Mouse (Mus musculus) adrenal gland, postnatal 10 days (tissue): ENCODE measurements around the gene Smco4. TPM values are rescaled to one million over a fixed set of nuclear protein-coding genes. Genes with fewer than 3 reads are reported as not detected.
"Not testable (repeated sequence)": the region's sequence is repeated elsewhere in the genome, so short reads cannot be mapped to it uniquely, and the experiment has no call there.

Source experiments
- DNase-seq: peaks from one replicate; pipeline ENCODE4 v3.0.0; 2021; ENCODE audit warnings: mixed read lengths
- long read RNA-seq, 2 experiments: library from polyadenylated mRNA; stranded (forward); transcript quantifications; one replicate each; pipeline ENCODE4 v2.0.0; 2021
- total RNA-seq, 2 experiments: library from RNA; stranded (reverse); gene quantifications; 2 replicates each; pipeline ENCODE4 v1.2.3; 2021

The Smco4 gene
- total RNA-seq, result 10 to 100 TPM; 35.0 to 39.0 TPM
- long read RNA-seq, experiment 1, partial matches to known transcripts, result 1 of 2 reads
- long read RNA-seq, experiment 1, other reads (novel, unspliced or antisense), result 1 of 2 reads
- long read RNA-seq, experiment 2, result 0 reads

DNA sequence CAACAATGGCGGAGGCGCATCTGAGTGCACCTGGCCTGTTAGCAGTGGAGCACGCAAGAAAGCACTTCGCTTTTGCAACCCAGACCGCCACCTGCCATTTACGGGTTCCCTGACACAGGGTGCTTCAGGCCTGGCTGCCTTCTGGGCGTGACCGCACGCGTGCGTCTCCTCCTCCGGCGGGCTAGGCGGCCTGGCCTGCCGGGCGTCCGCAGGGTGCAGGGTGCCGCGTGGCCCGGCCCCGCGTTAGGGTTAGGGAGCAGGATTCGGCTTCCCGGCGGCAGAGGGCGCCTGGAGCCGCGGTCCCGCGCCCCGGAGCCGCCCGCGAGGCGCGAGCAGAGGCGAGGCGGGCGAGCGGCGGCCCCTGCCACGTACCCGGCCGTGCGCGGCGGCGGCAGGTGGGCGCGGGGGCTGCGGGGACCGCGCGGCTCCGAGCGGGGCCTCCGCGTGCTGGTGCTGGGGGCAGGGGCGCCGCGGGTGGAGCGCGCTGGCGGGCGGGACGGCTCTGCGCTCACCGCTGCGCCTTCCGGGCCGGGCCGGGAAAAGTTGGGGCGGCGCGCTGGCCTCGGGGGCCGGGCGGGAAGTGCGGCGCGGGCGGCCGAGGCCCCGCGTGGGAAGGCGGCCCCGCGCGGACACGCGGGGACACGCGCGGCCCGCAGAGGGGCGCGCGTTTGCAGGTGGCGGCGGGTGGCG lies at the start of gene Smco4:
Gene Smco4, plus strand, starts transcription at position 198 of the 690 bp plus-strand sequence.
- peak; percentile 90 for DNase-seq

DNA sequence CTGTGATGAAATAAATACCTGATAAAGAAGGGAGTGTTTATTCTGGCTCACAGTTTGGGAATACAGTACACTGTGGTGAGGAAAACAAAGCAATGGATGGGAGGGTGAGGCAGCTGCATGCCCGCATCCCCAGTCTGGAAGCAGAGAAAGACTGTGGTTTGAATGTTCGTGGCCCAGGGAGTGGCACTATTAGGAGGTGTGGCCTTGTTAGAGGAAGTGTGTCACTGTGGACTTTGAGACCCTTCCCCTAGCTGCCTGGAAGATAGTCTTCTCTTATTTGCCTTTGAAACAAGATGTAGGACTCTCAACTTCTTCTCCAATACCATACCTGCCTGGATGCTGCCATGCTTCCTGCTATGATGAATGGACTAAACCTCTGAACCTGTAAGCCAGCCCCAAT lies 45.8 kb upstream of the Smco4 start:
- DNase-seq, result no peak

DNA sequence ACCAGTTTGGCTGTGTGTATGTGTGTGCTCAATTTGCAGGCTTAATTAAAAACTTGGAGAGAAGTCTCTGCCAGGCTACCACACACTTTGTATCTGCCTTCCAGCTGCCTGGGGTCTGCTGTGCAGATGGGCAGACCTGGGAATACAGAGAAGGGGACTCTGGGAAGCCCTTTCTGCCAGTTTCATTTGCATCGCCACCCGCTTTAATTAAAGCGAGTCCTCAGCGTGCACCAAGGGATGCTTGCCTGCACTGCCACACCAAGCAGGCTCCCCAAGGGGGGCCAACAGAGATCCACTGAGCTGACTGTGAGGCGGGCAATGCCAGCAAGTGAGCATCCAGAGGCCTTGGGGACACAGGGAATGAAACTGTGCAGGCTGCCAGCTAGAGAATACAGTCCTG lies 42.3 kb upstream of the Smco4 start:
- no peak for DNase-seq

DNA sequence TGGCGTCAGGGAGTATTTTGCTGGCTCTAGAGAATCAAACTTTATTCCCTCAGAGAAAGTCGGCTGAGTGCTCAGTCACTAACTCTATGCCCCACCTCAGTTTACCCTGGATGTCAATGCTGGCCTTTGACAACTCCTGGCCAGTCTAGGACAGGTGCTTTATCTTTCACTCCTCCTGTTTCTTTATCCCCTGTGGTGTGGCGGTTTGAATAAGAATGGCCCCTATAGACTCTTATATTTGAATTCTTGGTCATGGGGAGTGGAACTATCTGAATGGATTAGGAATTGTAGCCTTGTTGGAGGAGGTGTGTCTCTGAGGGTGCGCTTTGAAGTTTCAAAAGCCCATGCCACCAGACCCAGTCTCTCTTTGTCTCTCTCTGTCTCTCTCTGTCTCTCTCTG lies 21.0 kb upstream of the Smco4 start:
- no peak for DNase-seq

DNA sequence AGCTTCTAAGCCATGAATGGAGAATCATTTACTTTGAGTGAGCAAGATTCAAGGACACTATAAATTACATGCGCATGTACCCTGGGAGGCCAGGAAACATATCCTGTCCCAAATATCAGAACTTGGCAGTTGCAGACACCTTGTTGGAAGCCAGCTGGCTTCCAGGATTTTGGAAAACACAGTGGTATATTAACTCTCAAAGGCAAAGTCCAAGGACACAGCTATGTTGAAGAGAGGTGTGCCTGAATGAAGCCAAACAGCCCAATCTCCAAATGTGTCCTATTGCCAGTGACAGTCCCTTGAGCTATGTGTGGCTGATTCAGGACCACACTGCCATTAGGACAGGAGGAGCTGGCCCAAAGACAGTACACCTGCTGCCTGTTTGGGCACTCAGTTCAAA lies 20.0 kb upstream of the Smco4 start:
- peak; percentile 38 for DNase-seq

DNA sequence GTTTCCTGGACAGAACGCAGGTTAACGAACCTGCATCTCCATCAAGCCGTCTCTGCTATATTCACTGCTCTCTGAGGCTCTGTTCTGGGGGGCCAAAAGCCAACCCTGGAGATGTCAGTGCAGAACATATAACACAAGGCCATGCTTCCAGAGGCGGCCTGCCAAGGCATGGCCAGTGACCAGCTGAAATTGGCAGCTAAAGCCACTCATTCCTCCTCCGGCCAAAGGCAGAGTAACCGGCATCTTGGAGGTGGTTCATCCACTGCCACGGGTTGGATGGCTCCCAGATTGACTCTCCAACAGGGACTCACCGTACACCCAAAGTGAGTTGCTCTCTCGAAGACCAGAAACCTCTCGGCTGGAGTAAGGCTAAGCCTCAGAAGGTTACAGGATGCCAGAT lies 15.7 kb upstream of the Smco4 start:
- peak; percentile 70 for DNase-seq

DNA sequence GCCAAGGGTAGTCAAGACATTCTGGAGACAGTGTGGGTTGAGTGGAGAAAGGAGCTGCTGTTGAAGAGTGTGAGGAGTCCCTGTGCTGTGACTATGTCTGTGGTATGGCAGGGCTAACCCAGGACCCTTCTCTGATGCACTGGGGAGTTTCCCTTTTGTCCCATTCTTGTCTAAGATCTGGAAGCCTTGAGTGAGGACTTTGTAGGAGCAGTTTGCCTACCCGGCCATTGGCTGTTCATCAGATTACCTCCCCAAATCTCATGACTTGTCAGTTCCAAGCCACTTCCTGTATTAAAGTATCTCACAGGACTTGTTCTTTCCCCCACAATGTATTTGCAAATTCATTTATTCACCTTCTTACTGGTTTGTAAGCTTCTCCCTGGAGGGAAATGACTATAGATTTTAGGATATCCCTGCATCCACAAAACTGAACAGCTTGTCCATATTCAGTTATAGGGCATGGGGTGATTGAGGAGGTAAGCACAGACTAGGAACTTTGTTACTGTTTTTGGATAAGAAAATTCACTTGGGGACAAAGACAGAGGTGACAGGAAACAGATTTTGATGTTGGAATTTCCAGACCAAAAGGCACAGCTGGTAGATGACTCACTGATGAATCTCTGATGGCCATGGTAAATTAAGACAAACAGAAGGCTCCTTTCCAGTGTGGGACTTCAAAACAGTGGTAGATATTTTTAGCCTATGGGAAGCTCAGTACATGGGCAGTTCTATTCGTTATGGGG lies 5.4 kb upstream of the Smco4 start:
- DNase-seq, result no peak

DNA sequence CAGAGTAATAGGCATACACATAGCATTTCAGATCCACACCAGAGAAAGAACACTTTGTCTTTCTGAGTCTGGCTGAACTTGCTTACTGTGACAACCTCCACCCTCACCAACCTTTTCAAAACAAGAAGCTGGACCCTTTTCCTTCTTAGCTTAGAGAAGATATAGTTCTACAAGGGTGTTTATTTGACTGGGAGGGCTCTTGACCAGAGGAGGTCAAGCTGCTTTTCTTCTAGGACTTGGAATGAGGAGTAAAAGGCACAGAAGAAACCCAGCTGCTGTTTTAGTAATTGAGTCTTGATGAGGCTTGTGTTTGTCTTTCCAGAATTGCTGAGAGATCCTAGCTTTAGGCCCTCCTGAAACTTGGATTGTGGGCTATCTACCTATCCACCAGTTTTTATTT lies 3.9 kb upstream of the Smco4 start:
- DNase-seq, result no peak

DNA sequence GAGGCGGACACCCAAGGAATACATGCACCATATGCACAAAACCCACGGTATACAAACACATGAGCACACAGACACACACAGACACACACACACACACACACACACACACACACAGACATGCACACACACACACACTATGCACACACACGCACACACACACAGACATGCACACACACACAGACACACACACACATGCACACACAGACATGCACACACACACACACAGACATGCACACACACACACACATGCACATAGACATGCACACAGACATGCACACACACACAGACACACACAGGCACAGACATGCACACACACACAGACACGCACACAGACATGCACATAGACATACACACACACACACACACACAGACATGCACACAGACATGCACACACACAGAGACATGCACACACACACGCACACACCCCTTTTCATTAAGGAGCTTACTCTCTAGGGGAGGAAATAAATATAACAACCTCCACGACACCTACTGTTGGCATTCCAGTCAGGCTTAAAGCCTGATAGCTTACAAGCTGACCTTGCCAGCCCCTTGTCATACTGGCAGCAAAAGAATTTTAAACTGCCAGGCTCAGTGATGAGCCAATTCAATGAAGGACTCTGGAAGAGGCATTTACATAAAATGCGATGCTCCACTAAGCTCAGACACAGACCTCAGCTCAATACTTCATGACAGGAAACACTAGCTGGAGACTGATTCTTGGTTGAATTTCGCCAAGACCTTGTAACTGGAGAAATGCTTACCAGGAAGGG lies 2.7 kb upstream of the Smco4 start:
- DNase-seq, result no peak

DNA sequence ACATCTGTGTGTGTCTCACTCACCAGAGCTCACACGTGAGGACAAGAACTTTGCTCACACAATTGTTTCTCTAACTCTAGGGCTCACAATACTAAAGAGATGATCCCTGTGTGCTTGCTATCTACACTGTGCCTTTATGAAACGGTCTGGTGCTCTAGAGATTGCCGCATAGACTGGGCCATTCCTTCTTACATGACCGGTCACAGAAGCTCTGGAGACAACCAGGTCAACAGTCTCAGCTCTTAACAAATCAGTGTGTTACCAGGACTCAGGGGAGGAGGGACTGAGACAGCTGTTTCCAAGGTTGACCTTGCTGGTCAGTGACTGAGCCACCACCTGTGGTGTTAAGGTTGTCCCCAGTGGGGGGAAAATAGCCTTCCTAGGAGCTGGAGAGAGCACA lies 1.5 kb upstream of the Smco4 start:
- no peak for DNase-seq

DNA sequence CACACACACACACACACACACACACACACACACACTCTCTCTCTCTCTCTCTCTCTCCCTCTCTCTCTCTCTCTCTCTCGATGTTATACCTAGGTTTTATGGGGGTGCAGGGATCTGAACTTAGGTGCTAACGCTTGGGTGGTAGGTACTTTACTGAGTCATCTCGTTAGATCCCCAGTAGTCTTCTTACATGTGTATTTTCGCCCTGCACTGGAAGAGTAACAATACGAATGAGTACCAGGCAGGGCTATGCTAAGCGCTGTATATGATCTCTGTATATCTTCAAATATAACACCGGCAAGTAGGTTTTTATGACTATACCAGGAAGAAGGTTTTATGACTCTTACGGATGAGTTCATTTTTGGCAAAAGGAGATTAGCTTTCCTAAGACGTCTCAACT lies 831 bp upstream of the Smco4 start:
- DNase-seq, result no peak

DNA sequence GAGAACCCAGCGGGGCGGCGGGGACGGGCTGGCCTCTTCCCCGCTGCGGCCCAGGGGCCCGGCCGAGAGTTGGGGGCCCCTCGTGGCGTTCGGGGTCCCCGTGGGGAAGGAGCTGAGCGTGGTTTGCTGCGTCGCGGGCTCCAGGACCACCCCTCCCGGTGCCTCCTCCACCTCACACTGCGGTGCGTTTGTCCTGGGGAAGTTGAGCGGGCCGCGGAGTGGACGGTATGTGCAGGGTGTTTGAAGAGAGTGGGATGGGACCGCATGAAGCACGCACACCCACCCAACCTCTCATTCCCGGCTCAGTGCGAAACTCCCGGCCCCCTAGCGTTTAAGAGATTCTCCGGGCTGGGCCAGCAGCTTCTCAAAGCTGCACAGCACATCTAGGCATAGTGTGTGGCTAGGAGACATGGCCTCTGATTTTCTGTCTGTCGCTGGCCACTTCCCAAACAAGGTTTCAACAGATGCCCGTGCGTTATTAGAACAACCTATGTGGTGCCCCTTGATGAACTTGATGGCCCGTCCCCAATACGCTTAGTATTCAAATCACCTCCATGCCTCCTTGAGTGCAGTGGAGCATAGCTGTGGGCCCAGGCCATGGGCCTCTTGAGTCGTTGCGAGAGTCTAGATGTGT lies 810 bp downstream of the Smco4 start:
- DNase-seq, result peak; percentile 81

DNA sequence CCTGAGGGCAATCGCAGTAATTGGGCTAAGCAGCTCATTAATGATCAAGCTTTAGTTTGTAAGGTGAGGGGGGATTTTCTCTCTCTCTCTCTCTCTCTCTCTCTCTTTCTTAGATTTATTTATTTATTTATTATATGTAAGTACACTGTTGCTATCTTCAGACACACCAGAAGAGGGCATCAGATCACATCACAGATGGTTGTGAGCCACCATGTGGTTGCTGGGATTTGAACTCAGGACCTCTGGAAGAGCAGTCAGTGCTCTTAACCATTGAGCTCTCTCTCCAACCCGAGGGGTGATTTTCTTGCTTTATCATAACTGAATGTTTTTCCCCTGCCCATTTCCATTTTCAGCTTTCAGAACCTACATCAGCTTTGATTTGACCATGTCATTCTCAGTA lies 2.0 kb downstream of the Smco4 start:
- not testable (repeated sequence) for DNase-seq

DNA sequence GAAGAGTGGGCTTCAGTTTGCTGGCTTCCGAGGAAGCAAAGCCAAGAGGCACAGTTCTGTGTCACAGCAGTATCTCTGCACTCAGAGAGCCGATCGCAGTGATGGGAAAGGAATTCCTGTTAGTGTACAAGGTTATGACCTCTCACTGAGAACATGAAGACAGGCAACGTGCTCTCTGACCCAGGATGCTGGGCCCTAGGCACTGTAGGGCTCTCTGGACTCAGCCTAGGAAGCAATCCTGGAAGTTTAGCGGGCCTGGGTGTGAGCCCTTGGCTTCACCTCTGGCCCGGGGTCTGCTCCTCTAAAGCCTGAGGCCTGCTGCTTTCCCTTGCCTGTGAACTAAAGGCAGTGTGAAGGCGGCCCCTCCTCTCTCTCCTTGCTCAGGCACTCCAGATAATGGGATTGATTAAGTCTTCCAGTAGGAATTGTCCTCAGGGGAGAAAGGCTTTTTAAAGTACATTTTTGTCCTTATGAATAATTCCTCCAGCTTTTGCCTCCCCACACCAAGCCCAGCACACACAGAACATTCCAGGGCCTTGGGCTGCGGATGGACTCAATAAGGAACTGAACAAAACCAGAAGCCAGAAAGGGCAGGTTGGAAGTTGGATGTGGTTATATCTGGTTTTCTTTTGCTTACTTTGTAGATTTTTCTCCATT lies 2.8 kb downstream of the Smco4 start:
- DNase-seq, result no peak

DNA sequence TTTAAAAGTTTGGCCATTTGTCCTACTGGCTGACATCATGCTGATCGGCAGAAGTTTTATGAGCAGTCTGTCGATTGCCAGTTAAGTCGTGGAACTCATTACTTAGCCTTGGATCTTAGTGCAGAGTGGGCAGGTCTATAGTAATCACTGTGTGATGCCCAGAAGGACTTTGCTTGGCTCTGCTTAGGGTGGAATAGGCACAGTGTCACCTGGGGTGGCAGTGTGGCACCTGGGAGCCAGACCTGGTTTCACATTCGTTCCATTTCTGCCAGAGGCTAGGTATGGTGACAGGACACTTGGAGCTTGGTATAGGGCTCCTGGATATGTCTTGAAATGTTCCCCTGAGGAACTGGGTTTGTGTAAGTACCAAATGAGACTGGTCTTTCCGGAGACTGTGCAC lies 6.8 kb downstream of the Smco4 start:
- no peak for DNase-seq

DNA sequence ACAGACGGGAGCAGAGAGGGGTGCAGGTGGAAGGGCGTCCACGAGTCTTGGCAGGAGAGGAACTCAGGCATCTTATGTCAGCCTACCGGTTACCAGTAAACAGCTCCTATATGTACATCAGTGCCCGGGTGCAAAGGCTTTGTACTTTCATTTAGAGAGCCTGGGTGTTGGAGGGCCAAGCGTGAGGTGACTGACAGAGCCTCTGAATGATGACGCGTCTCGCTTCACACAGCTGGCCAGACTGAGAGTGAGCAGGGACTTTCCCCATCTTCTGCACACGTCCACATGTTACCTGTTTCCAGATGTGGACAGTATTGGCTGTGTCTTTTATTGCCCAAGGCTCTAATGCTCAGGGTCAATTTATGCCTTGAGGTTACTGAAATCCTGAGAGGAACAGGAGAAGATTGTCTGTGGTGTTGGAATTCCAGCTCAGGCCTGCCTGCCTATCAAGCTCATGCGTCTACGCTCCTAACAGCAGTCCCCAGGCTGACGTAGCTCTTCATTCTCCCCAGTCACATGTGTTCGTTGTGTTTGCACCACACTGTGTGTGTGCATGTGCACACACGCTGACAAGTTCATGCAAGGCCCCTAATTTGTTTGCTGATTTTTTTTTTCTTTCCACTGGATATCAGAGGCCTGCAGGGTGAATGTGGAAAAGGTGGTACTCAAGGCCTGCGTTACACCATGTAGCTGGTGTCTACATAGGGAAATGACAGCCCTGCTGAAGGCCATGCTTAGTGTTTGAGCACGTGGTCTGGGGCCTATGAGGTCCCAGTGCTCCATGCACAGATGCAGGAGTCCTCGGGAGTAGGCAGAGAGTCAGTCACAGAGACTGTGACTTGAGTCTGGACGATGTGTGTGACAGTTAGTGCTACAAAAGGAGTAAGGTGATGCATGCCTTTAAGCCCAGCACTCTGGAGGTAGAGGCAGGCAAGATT lies 8.4 kb downstream of the Smco4 start:
- no peak for DNase-seq

DNA sequence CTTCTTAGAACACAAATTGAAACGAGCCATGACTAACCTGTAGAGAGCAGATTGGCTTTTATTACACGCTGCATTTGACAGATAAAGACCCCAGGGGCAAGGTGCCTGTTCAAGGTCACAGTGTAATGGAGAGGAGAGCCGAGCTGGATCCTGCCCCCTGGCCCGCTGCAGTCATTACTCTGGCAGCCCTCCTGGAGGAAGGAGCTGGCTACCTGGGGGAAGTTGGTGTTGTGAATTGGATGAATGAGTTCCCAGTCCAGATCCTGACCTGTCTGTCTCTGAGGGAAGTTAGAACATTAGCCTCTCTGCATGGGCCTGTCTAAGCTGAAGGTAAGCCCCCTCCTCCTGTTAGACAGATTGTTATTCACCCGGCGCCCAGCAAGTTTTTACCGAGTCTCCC lies 9.2 kb downstream of the Smco4 start:
- no peak for DNase-seq

DNA sequence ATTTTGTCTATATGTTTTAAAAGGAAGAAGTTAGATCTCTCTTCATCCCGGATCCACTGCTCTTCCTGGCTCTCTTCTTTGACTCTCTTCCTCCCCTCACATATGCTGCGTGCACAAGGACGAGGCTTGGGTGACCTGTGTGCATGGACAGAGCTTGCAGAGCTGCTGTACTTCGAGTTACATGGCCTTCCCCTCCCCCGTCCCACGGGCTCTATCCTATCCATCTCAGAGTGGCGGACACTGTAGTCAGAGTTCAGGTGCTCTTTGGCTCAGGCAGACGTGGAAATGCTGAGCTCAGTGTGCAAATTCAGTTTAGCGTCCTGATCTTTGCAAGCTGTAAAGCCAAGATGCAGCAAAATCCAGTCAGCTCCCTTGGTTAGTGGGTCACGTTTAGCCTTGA lies 10.1 kb downstream of the Smco4 start:
- DNase-seq, result peak; percentile 51

DNA sequence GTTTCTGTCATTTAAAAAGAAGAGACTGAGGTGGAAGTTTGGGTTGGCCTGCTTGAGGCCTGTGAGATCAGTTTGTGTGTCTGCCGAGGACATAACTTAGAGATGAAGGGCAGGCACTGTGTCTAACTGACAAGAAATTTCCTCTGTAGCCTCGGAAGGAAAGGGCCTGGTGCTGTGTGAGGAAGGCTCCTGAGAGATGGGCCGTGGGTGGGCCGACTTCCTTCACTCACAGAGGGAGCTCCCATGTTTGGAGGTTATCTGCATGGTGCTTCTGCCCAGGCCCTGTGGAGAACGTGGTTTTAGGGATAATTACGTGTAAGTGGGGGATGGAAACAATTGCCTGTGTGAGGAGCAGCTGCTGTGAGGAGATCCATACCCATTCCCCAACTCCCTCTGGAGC lies 10.6 kb downstream of the Smco4 start:
- no peak for DNase-seq

DNA sequence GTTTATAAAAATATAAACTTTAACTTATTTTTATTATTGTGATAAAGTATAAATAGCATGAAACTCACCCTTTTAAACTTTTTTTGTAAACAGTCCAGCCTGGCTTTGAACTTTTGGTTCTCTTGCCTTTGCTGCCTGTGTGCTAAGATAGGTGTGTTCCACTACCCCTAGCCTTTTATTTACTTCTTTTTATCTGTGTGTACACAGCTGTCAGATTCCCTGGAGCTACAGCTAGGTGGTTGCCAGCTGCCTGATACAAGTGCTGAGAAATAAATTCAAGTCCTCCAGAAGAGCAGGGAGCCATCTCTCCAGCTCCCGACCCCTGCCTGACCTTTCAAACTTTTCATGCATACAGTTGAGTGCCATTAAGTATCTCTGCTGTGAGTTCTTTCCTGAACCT lies 12.1 kb downstream of the Smco4 start:
- no peak for DNase-seq

DNA sequence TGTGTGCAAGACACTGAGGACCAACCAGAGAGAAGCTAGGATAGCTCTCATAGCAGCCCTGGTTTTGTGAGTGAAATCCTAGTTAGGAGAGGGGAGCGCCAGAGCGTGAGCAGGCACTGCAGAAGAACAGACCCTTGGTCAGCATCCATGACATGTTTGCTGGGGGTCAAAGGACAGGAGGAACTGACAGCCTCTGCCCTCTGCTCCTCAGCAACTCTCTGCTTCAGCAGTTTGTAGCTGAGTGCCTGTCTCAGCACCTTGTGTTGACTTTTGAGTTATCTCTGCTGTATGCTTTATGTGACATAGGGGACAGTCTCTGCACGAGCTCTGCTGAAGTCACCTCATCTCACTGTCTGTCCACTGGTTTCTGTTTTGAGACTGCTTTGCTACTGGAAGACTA lies 13.6 kb downstream of the Smco4 start:
- no peak for DNase-seq
